Mouse (Mus musculus): ENCODE measurements at regions not wholly inside any gene's neighbourhood (a gene's known extent, or its start where the extent isn't known, plus 50 kb on each side); places are given as distances from the start of the nearest gene placed in this dataset.

GRCm38 (mm10) chr12:77143958-77144357 is 94.0 kb upstream of the Fut8 start:
- Histone ChIP-seq H3K9ac (no peak overlapping the region), H3K4me1 (no peaks in the 10 kb centered on the region), H3K4me3 (no peak overlapping the region), H3K36me3 (no peaks in the 10 kb centered on the region), H3K9me3 (no peaks in the 10 kb centered on the region), H3K27ac (no peak overlapping the region), H3K27me3 (0 out of 2 replicates have a peak, but pooled peaks cover 3% of the 10 kb centered on the region), H3K4me2 (no peak overlapping the region)
- 53% methylated on average over 3 of the region's 3 CpGs for WGBS
- ATAC-seq (ENCODE audit: insufficient number of reproducible peaks, insufficient read depth, low FRiP score, low TSS enrichment, low read depth), result no peak

GRCm38 (mm10) chr12:77143521-77143920 is 94.4 kb upstream of the Fut8 start:
- no peaks in the 10 kb centered on the region for H3K36me3 ChIP-seq
- no peaks in the 10 kb centered on the region for H3K9me3 ChIP-seq
- no peak overlapping the region for H3K4me3 ChIP-seq
- WGBS, result 63% methylated on average over 6 of the region's 6 CpGs
- H3K4me2 ChIP-seq, result no peak overlapping the region
- no peak for ATAC-seq (ENCODE audit: insufficient number of reproducible peaks, insufficient read depth, low FRiP score, low TSS enrichment, low read depth)
- no peaks in the 10 kb centered on the region for H3K4me1 ChIP-seq
- 0 out of 2 replicates have a peak, but pooled peaks cover 3% of the 10 kb centered on the region for H3K27me3 ChIP-seq
- no peak overlapping the region for H3K9ac ChIP-seq
- H3K27ac ChIP-seq, result no peak overlapping the region

DNA sequence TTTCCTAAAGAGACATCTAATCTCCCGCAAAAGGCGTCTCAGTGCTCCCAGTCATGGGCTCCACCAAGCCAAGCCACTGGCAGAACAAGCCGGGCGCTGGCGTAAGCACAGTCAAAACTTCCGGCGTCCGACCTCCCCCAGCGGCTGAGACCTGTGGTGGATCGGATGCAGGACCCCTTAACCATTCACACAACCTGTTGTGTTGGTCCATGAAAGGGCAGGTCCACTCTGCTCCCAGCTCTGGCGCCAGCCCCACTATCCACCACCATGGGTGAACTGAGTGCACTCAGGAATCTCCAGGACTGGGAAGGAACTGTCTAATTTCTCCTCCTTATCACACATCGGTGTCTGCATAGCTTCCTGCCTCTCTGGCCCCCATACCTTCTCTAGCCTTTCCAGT is 94.8 kb upstream of the Fut8 start:
- no peaks in the 10 kb centered on the region for H3K36me3 ChIP-seq
- no peaks in the 10 kb centered on the region for H3K4me1 ChIP-seq
- H3K4me2 ChIP-seq, result no peak overlapping the region
- 0 out of 2 replicates have a peak, but pooled peaks cover 3% of the 10 kb centered on the region for H3K27me3 ChIP-seq
- no peak for ATAC-seq (ENCODE audit: insufficient number of reproducible peaks, insufficient read depth, low FRiP score, low TSS enrichment, low read depth)
- no peak overlapping the region for H3K9ac ChIP-seq
- H3K4me3 ChIP-seq, result no peak overlapping the region
- H3K9me3 ChIP-seq, result no peaks in the 10 kb centered on the region
- H3K27ac ChIP-seq, result no peak overlapping the region
- 94% methylated on average over 12 of the region's 12 CpGs for WGBS

- 0 out of 2 replicates have a peak, but pooled peaks cover 3% of the 10 kb centered on the region for H3K27me3 ChIP-seq
- no peak overlapping the region for H3K4me2 ChIP-seq
- H3K9ac ChIP-seq, result no peak overlapping the region
- no peaks in the 10 kb centered on the region for H3K4me1 ChIP-seq
- ATAC-seq (ENCODE audit: insufficient number of reproducible peaks, insufficient read depth, low FRiP score, low TSS enrichment, low read depth), result no peak
- WGBS, result 84% methylated on average over 4 of the region's 4 CpGs
- H3K9me3 ChIP-seq, result no peaks in the 10 kb centered on the region
- no peak overlapping the region for H3K4me3 ChIP-seq
- no peak overlapping the region for H3K27ac ChIP-seq
- no peaks in the 10 kb centered on the region for H3K36me3 ChIP-seq
Observed at GRCm38 (mm10) chr12:77142224-77142623, 95.7 kb upstream of the Fut8 start.

- Histone ChIP-seq H3K36me3 (no peaks in the 10 kb centered on the region), H3K4me2 (no peak overlapping the region), H3K9ac (no peak overlapping the region), H3K4me1 (no peaks in the 10 kb centered on the region), H3K27me3 (0 out of 2 replicates have a peak, but pooled peaks cover 3% of the 10 kb centered on the region), H3K4me3 (no peak overlapping the region), H3K9me3 (no peaks in the 10 kb centered on the region), H3K27ac (no peak overlapping the region)
- 71% methylated on average over 8 of the region's 8 CpGs for WGBS
- ATAC-seq (ENCODE audit: insufficient number of reproducible peaks, insufficient read depth, low FRiP score, low TSS enrichment, low read depth), result no peak
Observed at GRCm38 (mm10) chr12:77141260-77142201, 96.4 kb upstream of the Fut8 start.

DNA sequence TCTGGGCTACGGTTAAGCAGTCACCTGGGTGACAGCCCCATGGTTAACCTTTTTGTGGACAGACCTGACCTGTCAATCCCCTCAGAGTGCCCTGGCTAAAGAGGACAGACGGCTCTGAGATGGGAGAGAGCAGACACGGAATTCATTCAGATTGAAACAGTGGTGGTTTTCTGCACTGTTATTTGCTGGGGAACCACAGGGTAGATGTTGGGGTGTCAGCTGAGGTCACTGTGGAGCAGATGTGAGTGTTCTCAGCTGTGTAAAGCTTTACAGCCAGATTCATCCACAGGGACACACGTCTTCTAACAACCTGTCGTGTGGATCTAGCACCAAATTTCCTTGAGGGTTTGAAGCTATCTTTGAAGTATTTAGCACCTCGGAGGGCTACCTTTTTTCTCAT is 97.3 kb upstream of the Fut8 start:
- WGBS, result 64% methylated on average over 6 of the region's 6 CpGs
- H3K9me3 ChIP-seq, result no peaks in the 10 kb centered on the region

DNA sequence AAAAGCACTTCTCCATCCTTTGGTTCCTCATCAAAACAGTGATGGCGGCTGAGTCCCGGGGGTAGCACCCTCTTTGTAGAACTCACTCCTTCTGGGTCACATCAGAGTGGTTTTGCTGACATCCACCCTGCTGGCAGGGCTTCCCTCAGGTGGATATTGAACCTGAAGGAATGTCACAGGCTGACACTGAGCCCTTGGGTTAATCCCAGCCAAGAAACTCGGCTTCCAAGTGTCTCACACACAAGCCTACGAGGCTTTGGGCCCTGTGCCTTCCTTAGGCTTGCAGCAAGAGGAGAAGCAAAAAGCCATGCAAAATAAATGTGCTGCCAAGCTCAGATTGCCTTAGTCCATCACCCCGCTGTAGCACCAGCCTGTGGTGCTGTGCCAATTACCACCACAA is 97.8 kb upstream of the Fut8 start:
- H3K27me3 ChIP-seq, result 0 out of 2 replicates have a peak, but pooled peaks cover 3% of the 10 kb centered on the region
- no peak for ATAC-seq (ENCODE audit: insufficient number of reproducible peaks, insufficient read depth, low FRiP score, low TSS enrichment, low read depth)
- no peak overlapping the region for H3K27ac ChIP-seq
- H3K4me1 ChIP-seq, result no peaks in the 10 kb centered on the region
- no peaks in the 10 kb centered on the region for H3K36me3 ChIP-seq
- no peaks in the 10 kb centered on the region for H3K9me3 ChIP-seq
- WGBS, result 78% methylated on average over 5 of the region's 5 CpGs
- no peak overlapping the region for H3K4me3 ChIP-seq
- H3K9ac ChIP-seq, result no peak overlapping the region
- H3K4me2 ChIP-seq, result no peak overlapping the region

More for the DNA sequence above, 97.3 kb upstream of the Fut8 start:
- no peak for ATAC-seq (ENCODE audit: insufficient number of reproducible peaks, insufficient read depth, low FRiP score, low TSS enrichment, low read depth)
- Histone ChIP-seq H3K27ac (no peak overlapping the region), H3K4me2 (no peak overlapping the region), H3K36me3 (no peaks in the 10 kb centered on the region), H3K4me1 (no peaks in the 10 kb centered on the region), H3K27me3 (0 out of 2 replicates have a peak, but pooled peaks cover 3% of the 10 kb centered on the region), H3K4me3 (no peak overlapping the region), H3K9ac (no peak overlapping the region)

DNA sequence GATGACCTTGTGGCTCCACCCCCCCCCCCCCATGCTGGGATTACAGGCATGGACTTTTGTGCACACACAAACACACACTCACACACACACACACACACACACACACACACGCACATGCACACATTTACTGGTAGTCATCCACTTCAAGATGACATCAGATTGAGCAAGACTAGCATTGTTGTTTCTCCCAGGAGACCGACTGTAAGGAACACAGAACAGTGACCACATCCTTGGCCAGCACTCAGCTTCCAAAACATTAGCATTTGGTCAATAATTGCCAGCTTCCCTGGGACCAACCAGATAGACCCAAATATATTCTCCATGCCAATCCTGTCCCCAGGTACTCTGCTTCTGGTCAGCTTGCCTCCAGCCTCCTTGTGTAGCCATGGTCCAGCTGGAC is 98.2 kb upstream of the Fut8 start:
- H3K36me3 ChIP-seq, result no peaks in the 10 kb centered on the region
- H3K27ac ChIP-seq, result no peak overlapping the region
- H3K9ac ChIP-seq, result no peak overlapping the region
- H3K4me3 ChIP-seq, result no peak overlapping the region
- H3K27me3 ChIP-seq, result 0 out of 2 replicates have a peak, but pooled peaks cover 3% of the 10 kb centered on the region
- H3K4me2 ChIP-seq, result no peak overlapping the region
- H3K9me3 ChIP-seq, result no peaks in the 10 kb centered on the region
- 91% methylated on average over 2 of the region's 2 CpGs for WGBS
- H3K4me1 ChIP-seq, result no peaks in the 10 kb centered on the region
- ATAC-seq (ENCODE audit: insufficient number of reproducible peaks, insufficient read depth, low FRiP score, low TSS enrichment, low read depth), result no peak

- no peaks in the 10 kb centered on the region for H3K9me3 ChIP-seq
- H3K9ac ChIP-seq, result no peak overlapping the region
- H3K36me3 ChIP-seq, result no peaks in the 10 kb centered on the region
- ATAC-seq (ENCODE audit: insufficient number of reproducible peaks, insufficient read depth, low FRiP score, low TSS enrichment, low read depth), result no peak
- no peak overlapping the region for H3K4me3 ChIP-seq
- no peak overlapping the region for H3K27ac ChIP-seq
- H3K27me3 ChIP-seq, result 0 out of 2 replicates have a peak, but pooled peaks cover 3% of the 10 kb centered on the region
- H3K4me2 ChIP-seq, result no peak overlapping the region
- WGBS, result 69% methylated on average over 11 of the region's 11 CpGs
- H3K4me1 ChIP-seq, result no peaks in the 10 kb centered on the region
Observed at GRCm38 (mm10) chr12:77138506-77139201, 99.3 kb upstream of the Fut8 start.

DNA sequence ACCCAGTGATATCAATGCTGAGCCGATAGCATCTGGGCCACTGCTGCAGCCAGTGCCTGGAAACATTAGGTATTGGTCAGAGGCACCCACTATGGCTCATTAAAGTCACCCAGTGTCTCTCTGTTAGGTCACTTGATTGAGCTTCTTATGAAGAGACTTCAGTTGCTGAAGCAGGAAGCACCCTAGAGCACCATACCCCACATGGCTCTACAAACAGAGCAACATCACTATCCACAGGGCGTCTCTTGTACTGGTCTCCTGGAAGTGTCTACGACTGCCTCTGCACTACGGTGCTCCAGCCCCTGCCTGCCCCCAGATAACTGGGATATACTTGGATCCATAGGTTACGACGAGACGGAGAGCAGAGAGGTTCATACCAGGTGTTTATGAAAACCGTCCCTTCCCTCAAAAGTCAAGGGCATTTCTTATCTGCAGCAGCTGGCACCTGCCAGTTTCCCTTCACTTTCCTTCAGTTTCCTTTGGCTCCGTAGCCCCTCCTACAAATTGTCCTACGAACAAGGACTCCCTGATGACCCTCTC is 100.6 kb upstream of the Fut8 start:
- H3K27ac ChIP-seq, result no peak overlapping the region
- H3K9me3 ChIP-seq, result no peaks in the 10 kb centered on the region
- H3K27me3 ChIP-seq, result 0 out of 2 replicates have a peak, but pooled peaks cover 3% of the 10 kb centered on the region
- WGBS, result 92% methylated on average over 10 of the region's 10 CpGs
- no peak overlapping the region for H3K4me3 ChIP-seq
- H3K9ac ChIP-seq, result no peak overlapping the region
- H3K4me1 ChIP-seq, result no peaks in the 10 kb centered on the region
- no peak for ATAC-seq (ENCODE audit: insufficient number of reproducible peaks, insufficient read depth, low FRiP score, low TSS enrichment, low read depth)
- no peaks in the 10 kb centered on the region for H3K36me3 ChIP-seq
- no peak overlapping the region for H3K4me2 ChIP-seq

GRCm38 (mm10) chr12:77135661-77136060 is 102.3 kb upstream of the Fut8 start:
- no peak for ATAC-seq (ENCODE audit: insufficient number of reproducible peaks, insufficient read depth, low FRiP score, low TSS enrichment, low read depth)
- Histone ChIP-seq H3K27me3 (0 out of 2 replicates have a peak, but pooled peaks cover 3% of the 10 kb centered on the region), H3K9ac (no peak overlapping the region), H3K36me3 (no peaks in the 10 kb centered on the region), H3K4me2 (no peak overlapping the region), H3K4me1 (no peaks in the 10 kb centered on the region), H3K27ac (no peak overlapping the region), H3K9me3 (no peaks in the 10 kb centered on the region), H3K4me3 (no peak overlapping the region)
- WGBS, result 87% methylated on average over 6 of the region's 6 CpGs
